Mouse (Mus musculus): ENCODE results near the gene Pygo2. TPM values are rescaled to one million over a fixed set of nuclear protein-coding genes. Genes with fewer than 3 reads are reported as not detected.
"Not testable (repeated sequence)": the region's sequence is repeated elsewhere in the genome, so short reads cannot be mapped to it uniquely, and the experiment has no call there.

Pygo2 gene
- polyA plus RNA-seq, 1 experiment: not detected

- no peak overlapping the region for H3K4me3 ChIP-seq (ENCODE audit: insufficient read depth, low read depth, low read length)
- H3K4me1 ChIP-seq (ENCODE audit: control insufficient read depth, insufficient read depth, low read length): peaks cover 17% of the 10 kb centered on the region
- H3K27ac ChIP-seq (ENCODE audit: insufficient read depth, low read depth, low read length): no peak overlapping the region
- TF ChIP-seq POLR2A (IDR thresholded peaks at IDR 0.05; ENCODE audit: insufficient read depth, low read depth, low read length) (no peak), CTCF (IDR thresholded peaks at IDR 0.05; ENCODE audit: insufficient read depth, low read depth, low read length) (no peak)
- WGBS: 78% methylated on average over 6 of the region's 6 CpGs
Observed at GRCm38 (mm10) chr3:89422556-89423205, 7.3 kb upstream of the Pygo2 start.

GRCm38 (mm10) chr3:89424416-89425140 lies 5.4 kb upstream of the Pygo2 start:
- H3K4me3 ChIP-seq (ENCODE audit: insufficient read depth, low read depth, low read length): no peak overlapping the region
- 88% methylated on average over 5 of the region's 5 CpGs for WGBS

GRCm38 (mm10) chr3:89425141-89425525 lies 4.9 kb upstream of the Pygo2 start:
- no peak overlapping the region for H3K4me3 ChIP-seq (ENCODE audit: insufficient read depth, low read depth, low read length)
- H3K27ac ChIP-seq (ENCODE audit: insufficient read depth, low read depth, low read length): no peak overlapping the region
- no peak for TF ChIP-seq CTCF (IDR thresholded peaks at IDR 0.05; ENCODE audit: insufficient read depth, low read depth, low read length)
- TF ChIP-seq POLR2A (IDR thresholded peaks at IDR 0.05; ENCODE audit: insufficient read depth, low read depth, low read length): no peak
- 89% methylated on average over 5 of the region's 5 CpGs for WGBS
- H3K4me1 ChIP-seq (ENCODE audit: control insufficient read depth, insufficient read depth, low read length): peaks cover 13% of the 10 kb centered on the region

More at GRCm38 (mm10) chr3:89424416-89425140, 5.4 kb upstream of the Pygo2 start:
- TF ChIP-seq POLR2A (IDR thresholded peaks at IDR 0.05; ENCODE audit: insufficient read depth, low read depth, low read length): no peak
- no peak for TF ChIP-seq CTCF (IDR thresholded peaks at IDR 0.05; ENCODE audit: insufficient read depth, low read depth, low read length)
- Histone ChIP-seq H3K4me1 (ENCODE audit: control insufficient read depth, insufficient read depth, low read length) (peaks cover 13% of the 10 kb centered on the region), H3K27ac (ENCODE audit: insufficient read depth, low read depth, low read length) (no peak overlapping the region)

GRCm38 (mm10) chr3:89425876-89426275 lies 4.1 kb upstream of the Pygo2 start:
- 93% methylated on average over 4 of the region's 4 CpGs for WGBS
- TF ChIP-seq POLR2A (IDR thresholded peaks at IDR 0.05; ENCODE audit: insufficient read depth, low read depth, low read length): no peak
- TF ChIP-seq CTCF (IDR thresholded peaks at IDR 0.05; ENCODE audit: insufficient read depth, low read depth, low read length): no peak
- no peak overlapping the region for H3K4me3 ChIP-seq (ENCODE audit: insufficient read depth, low read depth, low read length)

GRCm38 (mm10) chr3:89429021-89429420 lies 993 bp upstream of the Pygo2 start:
- WGBS: 91% methylated on average over 7 of the region's 7 CpGs
- H3K4me1 ChIP-seq (ENCODE audit: control insufficient read depth, insufficient read depth, low read length): peaks cover 12% of the 10 kb centered on the region
- H3K4me3 ChIP-seq (ENCODE audit: insufficient read depth, low read depth, low read length); H3K27ac ChIP-seq (ENCODE audit: insufficient read depth, low read depth, low read length): not testable (repeated sequence)

More at GRCm38 (mm10) chr3:89425876-89426275, 4.1 kb upstream of the Pygo2 start:
- no peak overlapping the region for H3K27ac ChIP-seq (ENCODE audit: insufficient read depth, low read depth, low read length)
- H3K4me1 ChIP-seq (ENCODE audit: control insufficient read depth, insufficient read depth, low read length): peaks cover 13% of the 10 kb centered on the region

- WGBS: 89% methylated on average over 8 of the region's 8 CpGs
- Histone ChIP-seq H3K4me1 (ENCODE audit: control insufficient read depth, insufficient read depth, low read length) (peaks cover 23% of the 10 kb centered on the region), H3K27ac (ENCODE audit: insufficient read depth, low read depth, low read length) (no peak overlapping the region), H3K4me3 (ENCODE audit: insufficient read depth, low read depth, low read length) (no peak overlapping the region)
- TF ChIP-seq POLR2A (IDR thresholded peaks at IDR 0.05; ENCODE audit: insufficient read depth, low read depth, low read length): no peak
- no peak for TF ChIP-seq CTCF (IDR thresholded peaks at IDR 0.05; ENCODE audit: insufficient read depth, low read depth, low read length)
Observed at GRCm38 (mm10) chr3:89432606-89433005, 2.6 kb downstream of the Pygo2 start.

- no peak overlapping the region for H3K4me3 ChIP-seq (ENCODE audit: insufficient read depth, low read depth, low read length)
- no peak overlapping the region for H3K27ac ChIP-seq (ENCODE audit: insufficient read depth, low read depth, low read length)
- 53% methylated on average over 11 of the region's 11 CpGs for WGBS
- no peak for TF ChIP-seq CTCF (IDR thresholded peaks at IDR 0.05; ENCODE audit: insufficient read depth, low read depth, low read length)
- TF ChIP-seq POLR2A (IDR thresholded peaks at IDR 0.05; ENCODE audit: insufficient read depth, low read depth, low read length): no peak
- H3K4me1 ChIP-seq (ENCODE audit: control insufficient read depth, insufficient read depth, low read length): peaks cover 29% of the 10 kb centered on the region
Observed at GRCm38 (mm10) chr3:89434532-89434931, 4.5 kb downstream of the Pygo2 start.

- TF ChIP-seq POLR2A (IDR thresholded peaks at IDR 0.05; ENCODE audit: insufficient read depth, low read depth, low read length) (no peak), CTCF (IDR thresholded peaks at IDR 0.05; ENCODE audit: insufficient read depth, low read depth, low read length) (no peak)
- Histone ChIP-seq H3K4me1 (ENCODE audit: control insufficient read depth, insufficient read depth, low read length) (peaks cover 29% of the 10 kb centered on the region), H3K27ac (ENCODE audit: insufficient read depth, low read depth, low read length) (no peak overlapping the region), H3K4me3 (ENCODE audit: insufficient read depth, low read depth, low read length) (no peak overlapping the region)
- WGBS: 43% methylated on average over 7 of the region's 7 CpGs
Observed at GRCm38 (mm10) chr3:89435041-89435440, 5.0 kb downstream of the Pygo2 start.
